Mouse (Mus musculus) forebrain, embryonic 15.5 days (tissue): ENCODE data around the gene Tgfbr2. TPM values are rescaled to one million over a fixed set of nuclear protein-coding genes. Genes with fewer than 3 reads are reported as not detected.

Experiments
- ATAC-seq: fragments of 200-750 bp; cut with Nextera tagmentation; replicated peaks from 2 replicates; pipeline ENCODE4 v1.8.0; 2017; ENCODE audit warnings: mild to moderate bottlenecking, moderate TSS enrichment, moderate library complexity
- H3K27ac ChIP-seq: fragments of 300-500 bp; sonication (generic); replicated peaks from 2 replicates; pipeline ENCODE4 v1.5.1; 2015; ENCODE audit warnings: mild to moderate bottlenecking, inconsistent platforms
- H3K27me3 ChIP-seq: fragments of 300-500 bp; sonication (generic); 2 replicates; pipeline ENCODE4 v1.6.1; 2015; ENCODE audit warnings: inconsistent platforms
- H3K36me3 ChIP-seq: fragments of 300-500 bp; sonication (generic); 2 replicates; pipeline ENCODE4 v1.6.1; 2015; ENCODE audit warnings: mild to moderate bottlenecking, inconsistent platforms
- H3K4me1 ChIP-seq: fragments of 300-500 bp; sonication (generic); 2 replicates; pipeline ENCODE4 v1.6.1; 2015; ENCODE audit warnings: inconsistent platforms
- H3K4me2 ChIP-seq: fragments of 300-500 bp; sonication (generic); replicated peaks from 2 replicates; pipeline ENCODE4 v1.6.1; 2015; ENCODE audit warnings: mild to moderate bottlenecking, inconsistent platforms
- H3K4me3 ChIP-seq: fragments of 300-500 bp; sonication (generic); 2 replicates; pipeline ENCODE4 v1.5.1; 2015; ENCODE audit warnings: mild to moderate bottlenecking, inconsistent platforms
- H3K9ac ChIP-seq: fragments of 300-500 bp; sonication (generic); replicated peaks from 2 replicates; pipeline ENCODE4 v1.6.1; 2015; ENCODE audit warnings: mild to moderate bottlenecking, inconsistent platforms
- H3K9me3 ChIP-seq: fragments of 300-500 bp; sonication (generic); 2 replicates; pipeline ENCODE4 v1.6.1; 2016; ENCODE audit warnings: inconsistent platforms
- WGBS: fragments of 180-500 bp; shearing (Covaris S2); methylation state at CpG from one replicate; pipeline ENCODE4 v1.1.7; 2015; ENCODE audit warnings: mixed read lengths; 5-methylcytosine and 5-hydroxymethylcytosine counted together
- polyA plus RNA-seq: library from polyadenylated mRNA; unstranded; fragments of >200 nt; fragmentation: Nextera tagmentation; extraction: Ambion mirVana; gene quantifications from 2 replicates; pipeline ENCODE4 v1.2.1, GENCODE M21; 2015

Tgfbr2 gene
- polyA plus RNA-seq, 1 experiment from 2014 or later, result 6.1 TPM

- H3K36me3 ChIP-seq, result no peaks in the 10 kb centered on the region
- no peak overlapping the region for H3K4me3 ChIP-seq
- H3K4me2 ChIP-seq, result no peak overlapping the region
- no peaks in the 10 kb centered on the region for H3K4me1 ChIP-seq
- no peaks in the 10 kb centered on the region for H3K27me3 ChIP-seq
- H3K27ac ChIP-seq, result no peak overlapping the region
- ATAC-seq, result no peak
- no peaks in the 10 kb centered on the region for H3K9me3 ChIP-seq
- H3K9ac ChIP-seq, result no peak overlapping the region
- 86% methylated on average over 6 of the region's 6 CpGs for WGBS
Measured at GRCm38 (mm10) chr9:116167304-116167880, 7.8 kb downstream of the Tgfbr2 start.

- no peaks in the 10 kb centered on the region for H3K27me3 ChIP-seq
- 62% methylated on average over 6 of the region's 6 CpGs for WGBS
- no peak overlapping the region for H3K4me2 ChIP-seq
- H3K36me3 ChIP-seq, result no peaks in the 10 kb centered on the region
- H3K9ac ChIP-seq, result no peak overlapping the region
- no peak overlapping the region for H3K4me3 ChIP-seq
- H3K9me3 ChIP-seq, result no peaks in the 10 kb centered on the region
- no peak overlapping the region for H3K27ac ChIP-seq
- no peaks in the 10 kb centered on the region for H3K4me1 ChIP-seq
- no peak for ATAC-seq
Measured at GRCm38 (mm10) chr9:116166363-116166762, 8.8 kb downstream of the Tgfbr2 start.

GRCm38 (mm10) chr9:116163883-116164282 lies 11.3 kb downstream of the Tgfbr2 start:
- Histone ChIP-seq H3K36me3 (no peaks in the 10 kb centered on the region), H3K4me1 (no peaks in the 10 kb centered on the region), H3K4me2 (no peak overlapping the region), H3K27ac (no peak overlapping the region), H3K9me3 (no peaks in the 10 kb centered on the region), H3K27me3 (no peaks in the 10 kb centered on the region), H3K4me3 (no peak overlapping the region), H3K9ac (no peak overlapping the region)
- no peak for ATAC-seq
- 82% methylated on average over 6 of the region's 6 CpGs for WGBS

- Histone ChIP-seq H3K9ac (no peak overlapping the region), H3K4me1 (no peaks in the 10 kb centered on the region), H3K27me3 (no peaks in the 10 kb centered on the region), H3K4me2 (no peak overlapping the region), H3K27ac (no peak overlapping the region), H3K4me3 (no peak overlapping the region), H3K36me3 (no peaks in the 10 kb centered on the region), H3K9me3 (no peaks in the 10 kb centered on the region)
- WGBS, result 95% methylated on average over 7 of the region's 7 CpGs
- ATAC-seq, result no peak
Measured at GRCm38 (mm10) chr9:116162866-116163374, 12.2 kb downstream of the Tgfbr2 start.

GRCm38 (mm10) chr9:116160860-116161259 lies 14.3 kb downstream of the Tgfbr2 start:
- H3K9me3 ChIP-seq, result no peaks in the 10 kb centered on the region
- H3K36me3 ChIP-seq, result no peaks in the 10 kb centered on the region
- H3K9ac ChIP-seq, result no peak overlapping the region
- H3K27ac ChIP-seq, result no peak overlapping the region
- no peak overlapping the region for H3K4me3 ChIP-seq
- no peaks in the 10 kb centered on the region for H3K4me1 ChIP-seq
- H3K27me3 ChIP-seq, result no peaks in the 10 kb centered on the region
- ATAC-seq, result no peak
- no peak overlapping the region for H3K4me2 ChIP-seq
- WGBS, result 96% methylated on average over 7 of the region's 7 CpGs

- no peak overlapping the region for H3K9ac ChIP-seq
- H3K9me3 ChIP-seq, result no peaks in the 10 kb centered on the region
- 94% methylated on average over 3 of the region's 3 CpGs for WGBS
- H3K27ac ChIP-seq, result no peak overlapping the region
- H3K36me3 ChIP-seq, result no peaks in the 10 kb centered on the region
- no peak overlapping the region for H3K4me3 ChIP-seq
- no peak for ATAC-seq
- no peak overlapping the region for H3K4me2 ChIP-seq
- no peaks in the 10 kb centered on the region for H3K27me3 ChIP-seq
- no peaks in the 10 kb centered on the region for H3K4me1 ChIP-seq
Measured at GRCm38 (mm10) chr9:116160067-116160466, 15.1 kb downstream of the Tgfbr2 start.

GRCm38 (mm10) chr9:116156501-116156900 lies 18.7 kb downstream of the Tgfbr2 start:
- no peak for ATAC-seq
- H3K9ac ChIP-seq, result no peak overlapping the region

GRCm38 (mm10) chr9:116152878-116153277 lies 22.3 kb downstream of the Tgfbr2 start:
- WGBS, result 77% methylated on average over 4 of the region's 4 CpGs
- Histone ChIP-seq H3K27me3 (no peaks in the 10 kb centered on the region), H3K27ac (no peak overlapping the region), H3K4me1 (peaks cover 6% of the 10 kb centered on the region; the same call in 1 of the 2 replicates), H3K9me3 (no peaks in the 10 kb centered on the region), H3K4me3 (no peak overlapping the region), H3K36me3 (no peaks in the 10 kb centered on the region), H3K4me2 (no peak overlapping the region), H3K9ac (no peak overlapping the region)
- no peak for ATAC-seq

More at GRCm38 (mm10) chr9:116156501-116156900, 18.7 kb downstream of the Tgfbr2 start:
- H3K9me3 ChIP-seq, result no peaks in the 10 kb centered on the region
- H3K27me3 ChIP-seq, result no peaks in the 10 kb centered on the region
- no peak overlapping the region for H3K4me2 ChIP-seq
- no peak overlapping the region for H3K27ac ChIP-seq
- H3K4me3 ChIP-seq, result no peak overlapping the region
- 92% methylated on average over 5 of the region's 5 CpGs for WGBS
- H3K4me1 ChIP-seq, result no peaks in the 10 kb centered on the region
- no peaks in the 10 kb centered on the region for H3K36me3 ChIP-seq

- Histone ChIP-seq H3K9me3 (no peaks in the 10 kb centered on the region), H3K4me1 (peaks cover 6% of the 10 kb centered on the region; the same call in 1 of the 2 replicates), H3K36me3 (no peaks in the 10 kb centered on the region), H3K4me2 (no peak overlapping the region), H3K27ac (no peak overlapping the region), H3K9ac (no peak overlapping the region), H3K4me3 (no peak overlapping the region), H3K27me3 (no peaks in the 10 kb centered on the region)
- ATAC-seq, result no peak
- 9% methylated on average over 6 of the region's 7 CpGs for WGBS
Measured at GRCm38 (mm10) chr9:116150725-116151396, 24.3 kb downstream of the Tgfbr2 start.

- no peaks in the 10 kb centered on the region for H3K36me3 ChIP-seq
- H3K4me3 ChIP-seq, result no peak overlapping the region
- 95% methylated on average over 7 of the region's 7 CpGs for WGBS
- H3K27me3 ChIP-seq, result no peaks in the 10 kb centered on the region
- no peak overlapping the region for H3K4me2 ChIP-seq
- no peak overlapping the region for H3K27ac ChIP-seq
- peaks cover 6% of the 10 kb centered on the region; the same call in 1 of the 2 replicates for H3K4me1 ChIP-seq
- no peak overlapping the region for H3K9ac ChIP-seq
- H3K9me3 ChIP-seq, result no peaks in the 10 kb centered on the region
- no peak for ATAC-seq
Measured at GRCm38 (mm10) chr9:116148809-116149208, 26.4 kb downstream of the Tgfbr2 start.

- Histone ChIP-seq H3K4me3 (no peak overlapping the region), H3K9me3 (no peaks in the 10 kb centered on the region)
Measured at GRCm38 (mm10) chr9:116146235-116146634, 28.9 kb downstream of the Tgfbr2 start.

GRCm38 (mm10) chr9:116145231-116145641 lies 29.9 kb downstream of the Tgfbr2 start:
- Histone ChIP-seq H3K4me2 (no peak overlapping the region), H3K9ac (no peak overlapping the region)

More at GRCm38 (mm10) chr9:116146235-116146634, 28.9 kb downstream of the Tgfbr2 start:
- ATAC-seq, result no peak
- Histone ChIP-seq H3K4me2 (no peak overlapping the region), H3K36me3 (no peaks in the 10 kb centered on the region), H3K27ac (no peak overlapping the region), H3K9ac (no peak overlapping the region), H3K27me3 (no peaks in the 10 kb centered on the region), H3K4me1 (peaks cover 6% of the 10 kb centered on the region; the same call in 1 of the 2 replicates)
- 66% methylated on average over 9 of the region's 9 CpGs for WGBS

More at GRCm38 (mm10) chr9:116145231-116145641, 29.9 kb downstream of the Tgfbr2 start:
- Histone ChIP-seq H3K4me1 (no peaks in the 10 kb centered on the region), H3K4me3 (no peak overlapping the region), H3K9me3 (no peaks in the 10 kb centered on the region), H3K27ac (no peak overlapping the region), H3K36me3 (no peaks in the 10 kb centered on the region), H3K27me3 (no peaks in the 10 kb centered on the region)
- WGBS, result 64% methylated on average over 10 of the region's 10 CpGs
- ATAC-seq, result no peak
